Mouse (Mus musculus) neutrophil, adult 5-6 weeks (primary cell): ENCODE data around the gene Psmb5. TPM values are rescaled to one million over a fixed set of nuclear protein-coding genes. Genes with fewer than 3 reads are reported as not detected.

Experiments
- ATAC-seq: fragments of 151-379, 151-347 bp; 2 replicates; pipeline ENCODE4 v1.8.0; 2017; ENCODE audit warnings: mild to moderate bottlenecking, moderate TSS enrichment; ENCODE audit not compliant: insufficient number of reproducible peaks, poor library complexity, low FRiP score, severe bottlenecking; ENCODE audit errors: extremely low read depth
- total RNA-seq: library from RNA; stranded (forward); fragments of 200-1000 nt; gene quantifications from 2 replicates; pipeline ENCODE4 v1.2.3, GENCODE M21; 2017

Psmb5 gene
- total RNA-seq, 1 experiment from 2014 or later, result 24.0 TPM

- no peak for ATAC-seq
Measured at GRCm38 (mm10) chr14:54602613-54603012, 15.2 kb downstream of the Psmb5 start.

DNA sequence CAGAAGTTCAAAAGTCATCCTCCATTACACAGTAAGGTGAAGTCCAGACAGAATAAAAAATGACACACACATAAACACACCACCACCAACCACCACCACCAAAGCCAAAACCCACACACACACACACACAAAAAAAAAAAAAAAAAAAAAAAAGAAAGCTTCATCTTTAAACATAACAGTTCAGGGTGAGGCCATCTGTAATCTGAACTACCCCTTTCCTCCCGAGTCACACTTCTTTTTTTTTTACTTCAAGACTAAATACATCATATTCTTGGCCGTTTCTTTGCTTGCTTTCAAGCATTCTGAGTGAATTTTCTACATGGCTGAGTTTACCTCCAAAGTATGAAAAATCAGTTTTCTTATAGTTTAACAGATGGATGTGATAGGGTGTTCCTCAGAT is 16.2 kb downstream of the Psmb5 start:
- ATAC-seq, result no peak

GRCm38 (mm10) chr14:54597084-54597483 is 20.7 kb downstream of the Psmb5 start:
- ATAC-seq, result peak; percentile 39; the same call in 1 of the 2 replicates

- ATAC-seq, result no peak
Measured at GRCm38 (mm10) chr14:54594631-54595414, 23.0 kb downstream of the Psmb5 start.

GRCm38 (mm10) chr14:54594055-54594454 is 23.8 kb downstream of the Psmb5 start:
- no peak for ATAC-seq

DNA sequence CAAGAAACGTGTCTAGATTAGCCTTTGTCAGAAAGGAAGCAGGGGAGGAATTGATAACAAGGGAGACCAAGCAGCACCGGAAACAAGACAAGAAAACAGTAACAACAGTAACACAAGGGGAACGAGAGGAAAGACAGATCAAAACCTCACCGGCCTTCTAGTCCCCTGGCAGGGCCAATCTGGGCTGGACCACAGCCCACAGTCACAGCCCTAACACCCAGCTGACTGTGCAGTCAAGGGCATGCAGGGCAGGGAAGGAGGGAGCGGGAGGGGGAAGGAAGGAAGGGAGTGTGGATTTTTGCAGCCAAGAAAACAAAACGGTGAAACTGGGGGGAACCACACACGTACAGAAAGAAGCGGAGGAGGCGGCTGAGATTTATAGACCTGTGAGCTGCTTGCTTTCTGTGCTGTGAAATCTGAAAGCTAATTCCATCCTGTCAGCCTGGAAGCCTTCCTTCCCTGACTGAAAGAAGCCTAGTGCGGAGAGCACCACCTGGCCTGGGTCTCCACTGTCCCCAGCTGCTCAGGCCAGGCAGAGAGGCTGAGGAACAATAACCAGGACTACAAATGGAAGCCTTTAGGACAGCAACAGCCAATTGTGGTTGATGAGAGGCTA is 25.4 kb downstream of the Psmb5 start:
- ATAC-seq, result no peak

- ATAC-seq, result no peak
Measured at GRCm38 (mm10) chr14:54591056-54591455, 26.8 kb downstream of the Psmb5 start.

DNA sequence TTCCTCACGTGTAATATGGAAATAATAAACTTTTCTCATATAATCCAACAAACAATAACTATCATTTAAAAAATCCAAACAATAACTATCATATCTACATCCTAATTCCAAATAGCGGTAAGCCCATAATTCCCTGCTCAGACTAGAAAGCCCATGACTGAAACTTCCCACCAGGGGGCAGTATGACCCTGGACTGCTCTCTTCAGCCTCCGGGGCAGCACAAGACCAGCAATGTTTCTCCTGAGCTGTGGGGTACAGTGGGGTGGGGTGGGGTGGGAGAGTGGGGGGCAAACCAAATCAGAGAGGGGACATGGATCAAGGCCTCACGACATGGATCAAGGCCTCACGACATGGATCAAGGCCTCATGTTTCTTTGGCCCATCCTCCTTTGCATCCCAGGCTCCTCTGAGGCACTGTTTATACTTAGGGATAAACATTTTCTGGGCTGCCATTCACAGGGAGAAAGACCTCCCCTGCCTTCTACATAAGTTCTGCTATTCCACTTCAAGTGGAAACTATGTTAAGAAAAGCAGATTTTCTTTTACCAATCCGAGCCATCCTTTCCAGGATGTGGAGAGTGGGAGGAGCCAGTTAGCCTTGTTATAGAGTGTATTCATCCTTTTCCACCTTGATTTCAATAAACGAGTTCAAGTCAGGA is 34.0 kb downstream of the Psmb5 start:
- peak; percentile 64; the same call in 1 of the 2 replicates for ATAC-seq

GRCm38 (mm10) chr14:54582536-54582935 is 35.3 kb downstream of the Psmb5 start:
- ATAC-seq, result no peak

DNA sequence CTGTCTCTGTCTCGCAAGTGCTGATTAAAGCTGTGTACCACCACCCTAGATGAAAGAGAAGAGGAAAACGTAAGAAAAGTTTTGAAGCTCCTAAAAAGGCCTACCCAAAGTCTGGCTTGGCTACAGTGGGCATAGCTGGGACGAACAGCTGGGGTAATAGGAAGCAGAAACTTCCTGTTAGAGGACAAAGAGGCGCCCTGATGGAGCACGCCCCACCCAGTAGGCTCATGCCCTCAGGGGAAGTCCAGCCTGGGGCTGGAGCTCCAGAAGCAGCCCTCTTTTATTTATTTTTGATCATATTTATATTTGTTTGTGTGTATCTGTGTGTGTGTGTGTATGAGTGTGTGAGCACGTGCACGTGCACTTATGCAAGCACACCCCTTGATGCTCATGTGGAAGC is 38.2 kb downstream of the Psmb5 start:
- ATAC-seq, result no peak

DNA sequence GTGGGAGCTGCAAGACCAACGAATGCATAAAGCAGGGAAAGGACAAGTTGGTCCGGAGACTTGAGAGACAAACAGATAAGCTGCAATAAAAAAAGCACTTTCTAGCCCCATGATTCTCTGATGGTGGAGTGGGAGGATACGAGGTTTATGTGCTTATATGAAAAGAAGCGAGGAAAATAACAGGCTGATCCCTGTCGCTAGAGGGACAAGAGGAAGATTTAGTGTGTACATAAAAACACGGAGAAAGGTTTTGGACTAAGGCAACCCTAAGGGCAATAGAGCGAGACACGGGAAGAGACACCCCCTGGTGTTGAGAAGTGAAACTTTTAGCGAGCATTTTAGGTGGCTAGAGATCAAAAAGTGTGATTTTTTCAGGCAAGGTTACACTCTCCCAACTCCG is 39.8 kb downstream of the Psmb5 start:
- peak; percentile 62; the same call in 1 of the 2 replicates for ATAC-seq

GRCm38 (mm10) chr14:54577089-54577982 is 40.5 kb downstream of the Psmb5 start, which contains the start of gene Ajuba:
TSS of gene Ajuba (minus strand) at chr14:54577558.
- peak; percentile 53 for ATAC-seq

DNA sequence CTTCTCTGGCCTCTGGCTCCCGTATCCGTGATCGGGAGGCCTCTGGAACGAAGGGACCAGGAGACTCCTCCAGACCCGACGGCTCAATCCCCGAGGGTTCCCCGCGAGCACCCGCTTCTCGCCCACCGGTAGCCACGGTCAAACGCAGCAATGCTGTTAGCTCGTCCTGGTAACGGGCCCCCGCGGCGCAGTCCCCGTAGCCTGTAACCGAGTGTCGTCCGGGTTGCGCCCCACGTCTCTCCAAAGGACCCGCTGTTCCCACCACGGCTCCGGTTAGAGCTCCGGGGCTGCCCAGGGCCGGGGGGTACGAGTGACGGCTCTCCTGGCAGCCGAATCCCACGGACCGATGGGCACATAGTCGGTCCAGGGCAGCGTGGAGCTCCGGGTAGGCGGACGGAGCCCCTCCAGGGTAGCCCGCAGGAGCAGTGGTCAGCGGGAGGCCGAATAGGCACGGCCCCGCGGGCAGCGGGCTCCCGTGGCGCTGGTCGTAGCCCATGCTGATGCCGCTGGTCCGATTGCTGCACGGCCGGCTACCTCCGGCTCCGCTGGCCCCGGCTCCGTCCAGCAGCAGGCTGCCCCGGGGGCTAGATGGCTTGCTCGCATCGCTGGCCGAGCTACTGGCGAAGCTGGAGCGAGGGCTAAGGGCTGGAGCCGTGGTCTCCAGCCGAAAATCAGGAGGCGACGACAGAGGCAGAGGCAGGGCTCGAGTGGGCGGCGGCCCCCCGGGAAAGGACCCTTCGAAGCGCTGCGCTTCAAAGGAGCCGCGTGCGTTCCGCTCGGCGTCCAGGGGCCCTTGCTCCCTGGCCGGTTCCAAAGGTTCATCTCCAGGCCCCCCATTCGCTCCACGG is 41.4 kb downstream of the Psmb5 start:
- no peak for ATAC-seq

GRCm38 (mm10) chr14:54575631-54576030 is 42.2 kb downstream of the Psmb5 start:
- no peak for ATAC-seq

GRCm38 (mm10) chr14:54575031-54575430 is 42.8 kb downstream of the Psmb5 start:
- no peak for ATAC-seq

- no peak for ATAC-seq
Measured at GRCm38 (mm10) chr14:54574253-54574652, 43.6 kb downstream of the Psmb5 start.

- no peak for ATAC-seq
Measured at GRCm38 (mm10) chr14:54572790-54573736, 44.8 kb downstream of the Psmb5 start.
